Mouse (Mus musculus) ovary, postnatal 36 days (tissue): Measurements from ENCODE around the gene Nrarp.

Experiments
- DNase-seq: peaks from one replicate; pipeline ENCODE4 v3.0.0; 2022; ENCODE audit warnings: low spot score, mixed read lengths

Gene Nrarp

DNA sequence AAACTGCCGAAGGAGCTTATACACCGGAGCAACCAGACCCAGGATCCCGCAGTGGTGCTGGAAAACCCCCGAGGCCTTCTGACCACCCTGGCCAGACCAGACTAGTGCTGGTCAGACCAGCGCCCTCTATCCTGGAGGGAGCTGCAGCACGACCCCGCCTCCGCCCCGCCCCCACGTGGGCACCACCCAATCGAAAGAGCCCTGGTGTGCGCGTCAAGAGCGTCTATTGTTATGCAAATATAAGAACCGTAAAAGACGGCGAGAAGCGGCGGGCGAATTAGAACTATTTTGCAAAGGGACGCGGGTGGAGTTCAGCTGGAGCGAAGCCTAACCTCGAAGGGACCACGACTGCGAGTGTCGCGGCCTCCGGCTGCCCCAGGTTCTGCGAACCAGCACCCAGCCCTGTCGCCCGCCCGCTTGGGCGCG, at the start of gene Nrarp:
Nrarp (plus strand) TSS at position 281 of the 426 bp plus-strand sequence.
- peak; percentile 86 for DNase-seq

DNA sequence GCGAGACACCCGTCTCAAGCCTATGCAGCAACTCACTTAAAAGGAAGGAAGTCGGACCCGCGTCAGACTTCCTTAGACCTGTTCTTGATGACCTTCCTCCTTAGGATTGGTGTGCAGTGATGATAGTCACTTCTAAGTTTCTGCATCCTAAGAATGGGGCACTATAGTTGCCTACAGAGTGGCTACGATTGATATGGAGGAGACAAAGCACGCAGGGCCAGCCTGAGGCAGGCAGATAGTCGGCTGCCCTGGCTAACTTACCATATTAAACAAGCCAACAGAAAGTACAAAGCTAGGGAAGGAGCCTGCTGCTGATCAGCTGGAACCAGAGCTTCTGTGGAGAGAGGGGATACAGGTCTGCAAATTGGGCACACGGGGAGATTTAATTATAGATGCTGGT, 49.0 kb upstream of the Nrarp start:
- DNase-seq: no peak

DNA sequence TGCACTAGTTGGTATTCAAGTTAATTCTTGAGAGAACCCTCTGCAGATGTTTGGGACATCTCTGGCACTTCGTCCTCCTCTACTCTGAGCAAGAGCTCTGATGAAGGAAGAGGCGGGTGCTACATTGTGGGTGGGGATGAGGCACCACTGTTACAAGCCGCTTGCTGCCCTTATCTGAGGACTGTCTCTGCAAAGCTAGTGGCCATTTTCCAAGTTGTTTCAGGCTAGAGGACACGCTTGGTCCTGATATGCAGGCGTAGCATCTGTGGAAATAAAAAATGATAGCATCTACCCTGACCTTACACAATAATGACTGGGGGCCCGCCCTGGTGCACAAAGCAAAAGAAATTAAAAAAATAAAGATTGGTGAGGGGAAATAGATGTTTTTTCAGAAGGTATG, 42.7 kb upstream of the Nrarp start:
- DNase-seq: no peak

DNA sequence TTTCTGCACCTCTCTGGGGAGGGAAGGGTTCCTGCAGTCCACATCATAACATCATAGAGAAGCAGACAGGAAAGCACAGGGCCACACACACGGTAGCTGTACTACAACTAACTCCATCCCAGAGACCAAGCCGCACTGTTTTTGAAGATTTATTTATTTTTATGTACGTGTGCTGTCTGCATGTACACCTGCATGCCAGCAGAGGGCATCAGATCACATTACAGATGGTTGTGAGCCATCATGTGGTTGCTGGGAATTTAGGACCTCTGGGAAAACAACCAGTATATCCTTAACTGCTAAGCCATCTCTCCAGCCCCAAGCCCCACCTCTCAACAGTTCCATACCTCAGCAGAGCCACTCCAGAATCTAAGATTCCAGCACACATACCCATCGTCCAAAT, 39.4 kb upstream of the Nrarp start:
- DNase-seq: no peak

DNA sequence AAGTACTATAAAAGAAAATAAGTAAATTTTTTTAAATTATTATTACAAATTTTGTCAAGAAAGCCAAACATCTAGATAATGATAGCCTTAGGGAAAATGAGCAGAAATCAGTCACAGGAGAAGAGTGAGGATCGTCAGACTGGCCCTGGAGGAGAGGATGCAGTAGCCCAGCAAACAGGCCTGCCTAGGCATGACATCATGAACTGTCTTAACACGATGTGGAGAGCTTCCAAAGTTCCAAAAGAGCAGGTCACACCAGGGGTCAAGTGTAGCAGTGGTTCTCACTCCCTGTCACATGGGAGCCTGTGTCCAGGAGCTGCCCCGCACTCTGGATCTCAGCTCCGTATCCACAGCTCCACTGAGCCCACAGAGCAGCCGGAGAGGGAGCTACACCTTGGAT, 38.6 kb upstream of the Nrarp start:
- no peak for DNase-seq

DNA sequence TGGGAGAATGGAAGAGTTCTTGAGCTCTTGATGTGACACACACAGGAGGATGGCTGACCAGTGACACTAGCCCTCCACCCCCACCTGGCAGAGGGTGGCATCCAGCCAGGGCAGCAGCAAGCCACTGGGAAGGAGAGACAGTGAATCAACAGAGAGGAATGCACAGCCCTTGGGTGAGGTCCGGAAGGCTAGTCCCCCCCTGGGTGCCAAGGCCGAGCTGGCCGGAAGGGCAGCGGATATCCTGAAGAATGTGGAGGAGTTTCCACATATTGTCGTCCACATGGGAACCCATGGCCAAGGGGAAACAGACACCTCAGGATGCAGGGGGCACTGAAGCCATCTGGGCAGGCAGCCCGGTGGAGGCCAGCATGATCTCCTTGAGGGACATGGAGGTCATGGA, 35.2 kb upstream of the Nrarp start:
- no peak for DNase-seq

DNA sequence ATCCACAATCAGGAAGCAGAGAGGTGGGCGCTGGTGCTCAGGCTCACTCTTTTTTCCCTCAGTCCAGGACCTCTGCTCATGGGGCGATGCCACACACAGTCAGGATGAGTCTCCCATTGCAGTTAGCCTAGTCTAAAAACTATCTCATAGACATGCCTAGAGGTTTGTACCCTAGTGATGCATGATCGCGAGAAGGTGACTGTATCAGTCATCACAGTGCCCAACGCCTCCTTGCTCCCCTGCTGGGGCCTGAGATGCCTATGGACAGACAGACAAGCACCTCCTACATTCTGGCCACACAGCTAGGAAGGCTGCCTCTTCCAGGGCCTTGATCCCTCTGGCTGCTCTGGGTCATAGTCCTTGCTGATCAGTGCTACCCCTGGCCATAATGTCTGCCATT, 33.2 kb upstream of the Nrarp start:
- DNase-seq: no peak

DNA sequence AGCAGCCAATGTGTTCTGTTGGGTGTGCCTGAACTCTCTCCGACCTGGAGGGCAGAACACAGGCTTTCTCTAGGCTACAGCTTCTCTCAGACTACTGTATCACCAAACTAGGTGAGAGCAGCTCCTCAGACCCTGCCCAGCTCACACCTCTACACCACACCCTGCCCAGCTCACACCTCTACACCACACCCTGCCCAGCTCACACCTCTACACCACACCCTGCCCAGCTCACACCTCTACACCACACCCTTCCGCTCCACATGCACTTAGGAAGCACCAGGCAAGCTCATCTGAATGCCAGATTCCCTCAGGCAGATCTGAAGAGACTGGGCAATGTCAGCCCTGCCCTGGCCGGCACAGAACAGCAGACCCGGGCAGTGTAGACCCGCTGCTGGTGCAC, 32.7 kb upstream of the Nrarp start:
- DNase-seq: no peak

DNA sequence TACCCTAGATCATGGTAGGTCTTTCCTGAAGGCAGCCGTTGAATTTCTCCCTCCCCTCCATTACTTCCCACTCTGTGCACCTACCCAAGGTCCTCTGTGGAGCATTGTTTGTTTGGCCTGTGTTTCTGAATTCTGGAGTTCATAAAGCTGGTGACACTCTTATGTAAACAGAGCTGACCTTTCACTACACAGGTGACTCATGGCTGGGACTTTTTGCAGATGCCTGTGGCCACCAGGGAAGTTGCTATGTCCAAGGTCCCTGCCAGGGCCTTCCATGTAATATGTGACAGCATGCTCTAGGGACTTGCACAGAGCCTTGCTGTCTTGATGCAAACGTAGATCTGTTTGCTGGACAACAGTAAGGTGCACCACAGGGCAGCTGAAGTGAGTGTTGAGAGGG, 30.9 kb upstream of the Nrarp start:
- no peak for DNase-seq

DNA sequence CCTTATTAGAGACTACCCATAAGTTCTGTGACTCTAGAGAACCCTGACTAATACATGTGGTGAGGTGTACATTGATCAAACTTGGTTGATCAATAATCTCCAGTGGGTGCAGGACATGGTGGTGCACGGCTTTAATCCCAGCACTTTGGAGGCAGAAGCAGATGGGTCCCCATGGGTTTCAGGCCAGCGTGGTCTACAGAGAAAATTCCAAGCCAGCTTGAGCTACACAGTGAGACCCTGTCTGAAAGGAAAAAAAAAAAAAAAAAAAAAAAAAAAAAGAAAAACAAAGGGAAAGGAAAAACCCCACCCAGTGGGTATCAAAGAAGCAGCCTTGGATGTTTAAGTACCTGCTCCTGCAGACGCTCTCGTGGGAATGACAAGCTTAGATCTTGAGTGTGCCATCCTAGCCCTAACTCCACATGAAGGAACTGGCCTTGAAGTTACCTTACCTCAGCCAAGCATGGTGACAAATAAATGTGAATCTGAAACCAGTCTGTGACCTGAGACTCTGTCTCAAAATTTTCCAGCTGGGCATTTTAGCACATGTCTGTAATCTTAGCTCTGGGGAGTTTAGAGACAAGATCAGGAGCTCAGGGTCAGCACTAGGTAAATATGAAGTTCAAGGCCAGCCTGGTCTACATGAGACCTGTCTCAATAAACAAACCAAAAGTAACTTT, 29.1 kb upstream of the Nrarp start:
- no peak for DNase-seq

DNA sequence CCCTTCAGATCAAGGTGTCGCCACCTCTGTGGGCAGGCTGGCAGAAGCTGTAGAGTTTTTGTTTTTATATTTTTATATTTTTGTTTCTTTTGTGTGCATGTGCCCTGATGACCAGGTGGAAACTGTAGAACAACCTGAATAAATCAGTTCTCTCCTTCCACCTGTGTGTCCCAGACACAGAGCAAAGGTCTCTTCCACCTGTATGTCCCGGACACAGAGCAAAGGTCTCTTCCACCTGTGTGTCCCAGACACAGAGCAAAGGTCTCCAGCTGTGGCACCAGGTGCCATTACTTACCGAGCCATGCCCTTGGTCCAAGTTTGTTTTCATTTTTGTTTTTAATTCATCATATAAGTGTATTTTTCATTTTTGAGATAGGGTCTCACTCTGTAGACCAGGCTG, 24.4 kb upstream of the Nrarp start:
- DNase-seq: no peak

DNA sequence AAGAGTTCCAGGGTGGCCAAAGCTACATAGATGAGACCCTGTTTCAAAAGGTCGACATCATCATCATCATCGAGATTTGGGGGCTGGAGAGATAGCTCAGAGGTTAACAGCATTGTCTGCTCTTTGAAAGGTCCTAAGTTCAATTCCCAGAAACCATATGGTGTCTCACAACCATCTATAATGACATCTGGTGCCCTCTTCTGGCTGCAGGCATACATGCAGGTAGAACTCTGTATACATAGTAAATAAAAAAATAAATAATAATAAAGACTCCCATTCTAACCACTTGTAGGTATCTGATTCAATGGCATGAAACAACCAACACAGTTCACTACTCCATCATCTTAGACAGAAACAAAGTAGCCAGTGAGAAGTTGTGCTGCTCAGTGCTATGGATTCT, 23.6 kb upstream of the Nrarp start:
- DNase-seq: no peak

DNA sequence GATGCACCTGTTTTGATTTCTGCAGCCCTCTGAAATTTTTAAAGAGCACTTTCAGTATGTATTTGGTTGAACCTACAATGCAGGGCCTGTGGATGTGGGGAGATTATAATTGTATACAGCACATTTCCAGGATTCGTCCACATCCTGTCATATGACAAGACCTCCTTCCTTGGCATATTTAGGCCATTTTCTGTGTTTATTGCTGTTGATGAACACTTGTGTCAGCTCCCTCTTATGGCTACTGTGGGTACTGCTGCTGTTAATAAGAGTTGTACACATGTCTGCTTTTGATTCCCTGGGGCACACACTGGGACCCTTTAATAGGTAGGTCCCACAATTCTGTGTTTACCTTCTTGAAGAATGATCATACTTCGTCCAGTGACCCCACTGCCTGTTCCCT, 22.9 kb upstream of the Nrarp start:
- DNase-seq: no peak

DNA sequence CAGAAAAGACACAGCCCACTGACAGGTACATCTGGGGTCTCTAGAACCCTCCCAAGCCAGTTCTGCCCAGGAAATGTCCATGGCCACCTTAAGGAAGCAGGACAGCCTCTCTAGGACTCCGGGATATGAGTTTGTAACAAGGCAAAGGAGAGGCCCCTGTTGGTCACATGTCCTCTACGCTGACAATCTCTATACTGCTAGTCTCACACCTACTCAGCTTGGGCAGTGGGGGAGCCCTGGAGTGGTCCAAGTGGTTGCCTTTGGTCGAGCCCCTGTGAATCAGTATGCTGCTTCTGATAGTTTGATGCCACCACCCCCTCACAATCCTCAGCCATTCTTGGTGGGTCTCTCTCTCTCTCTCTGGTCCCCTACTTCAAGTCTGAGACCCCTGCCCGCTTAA, 13.1 kb upstream of the Nrarp start:
- DNase-seq: no peak

DNA sequence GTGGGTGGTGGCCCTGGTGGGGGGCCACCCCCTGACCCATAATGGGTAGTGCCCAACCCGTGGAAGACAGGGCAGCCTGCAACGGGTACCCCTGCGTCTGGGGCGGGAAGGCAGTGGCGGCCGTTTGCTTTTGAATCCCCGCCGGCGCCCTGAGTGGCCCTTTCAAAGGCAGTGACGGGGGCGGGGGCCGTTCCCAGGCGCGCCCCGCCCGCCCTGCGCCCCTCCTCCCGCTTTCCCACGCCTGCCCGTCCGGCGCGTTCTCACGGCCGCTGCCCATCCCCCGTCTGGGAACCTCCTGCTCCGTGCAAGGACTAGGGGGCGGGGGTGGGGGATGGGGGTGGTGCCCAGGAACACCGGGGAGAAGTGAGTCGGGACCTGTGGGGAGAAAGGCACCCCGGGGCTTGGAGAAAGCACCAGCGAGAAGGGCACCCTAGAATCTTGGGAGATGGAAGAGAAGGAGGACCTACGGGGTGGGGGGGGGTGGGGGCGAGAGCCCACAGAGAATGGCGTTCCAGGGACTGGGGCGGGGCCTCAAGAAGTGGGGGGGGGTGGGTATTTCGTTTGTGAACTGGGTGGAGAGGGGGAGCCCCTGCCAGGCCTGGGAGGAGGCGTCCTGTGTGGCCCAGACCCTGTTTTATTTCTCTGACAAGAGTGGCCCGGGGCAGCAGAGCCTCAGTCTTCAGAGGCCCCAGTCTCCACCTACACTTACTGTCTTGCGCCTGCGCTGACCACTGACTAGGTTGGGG, 12.5 kb upstream of the Nrarp start:
- peak; percentile 71 for DNase-seq

DNA sequence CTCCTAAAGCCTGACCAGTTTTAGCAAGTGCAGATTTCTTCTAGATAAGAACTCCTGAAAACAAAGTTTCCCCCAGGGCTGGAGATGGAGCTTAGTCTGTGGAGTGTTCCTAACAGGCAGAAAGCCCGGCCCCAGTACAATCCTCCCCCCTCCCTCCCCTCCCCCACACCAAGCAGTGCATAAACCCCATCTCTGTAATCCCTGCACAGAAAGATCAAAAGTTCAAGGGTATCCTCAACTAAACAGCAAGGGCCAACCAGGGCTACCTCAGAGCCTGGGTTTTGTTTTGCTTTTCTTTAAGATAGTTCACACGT, 11.9 kb upstream of the Nrarp start:
- DNase-seq: no peak

DNA sequence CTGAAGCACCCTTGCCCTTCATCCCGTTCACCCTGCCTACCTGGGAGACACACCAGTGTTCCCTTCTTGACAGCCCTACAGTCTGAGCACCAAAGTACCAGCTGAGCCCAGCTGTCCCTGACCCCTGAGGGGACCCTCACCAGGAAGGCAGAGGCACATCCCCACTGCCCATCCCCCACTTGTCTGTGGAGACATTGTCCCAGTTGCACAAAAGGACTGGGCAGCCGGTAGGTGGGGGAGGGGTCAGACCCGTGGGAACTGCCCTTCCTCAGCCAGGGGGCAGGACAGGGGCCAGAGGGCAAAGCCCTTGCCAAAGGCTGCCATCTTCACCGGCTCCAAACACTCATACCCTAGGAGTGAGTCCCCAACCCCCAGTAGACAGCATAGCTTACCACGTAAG, 10.8 kb upstream of the Nrarp start:
- DNase-seq: no peak

DNA sequence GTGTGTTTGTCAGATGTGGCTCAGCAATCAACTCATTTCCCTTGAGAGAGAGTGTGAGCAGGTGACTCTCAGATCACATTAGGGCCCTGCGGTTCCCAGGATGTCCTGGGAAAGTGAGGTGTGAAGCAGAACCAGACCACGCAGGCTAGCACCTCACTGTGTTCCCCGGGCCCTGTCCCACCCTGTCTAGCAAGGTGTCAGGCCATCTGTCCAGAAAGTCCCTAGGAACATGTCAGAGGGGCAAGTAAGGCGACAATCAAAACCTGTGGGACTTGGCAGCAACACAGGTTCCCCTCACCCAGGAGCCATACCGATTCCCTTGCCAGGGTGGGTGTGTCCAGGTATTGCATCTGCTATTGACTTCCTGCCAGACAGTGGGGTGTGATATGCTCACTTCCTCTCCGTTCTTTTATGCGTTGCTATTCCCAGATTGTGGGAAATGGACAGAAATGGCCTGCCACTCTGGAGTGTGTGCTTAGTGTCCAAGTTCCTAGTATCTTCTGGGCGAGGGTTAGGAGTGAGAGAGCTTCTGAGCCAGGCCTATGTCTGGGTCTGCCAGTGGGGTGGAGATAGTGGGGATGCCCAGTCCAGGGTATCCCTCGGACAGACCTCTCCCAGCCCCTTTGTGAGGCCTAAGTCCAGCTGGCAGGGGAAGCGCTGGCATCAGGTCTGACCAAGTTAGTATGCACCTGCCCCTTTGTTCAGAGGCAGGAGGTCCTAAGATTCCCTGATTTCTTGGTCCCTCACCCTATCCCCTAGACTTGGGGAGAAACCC, 10.0 kb upstream of the Nrarp start:
- no peak for DNase-seq

DNA sequence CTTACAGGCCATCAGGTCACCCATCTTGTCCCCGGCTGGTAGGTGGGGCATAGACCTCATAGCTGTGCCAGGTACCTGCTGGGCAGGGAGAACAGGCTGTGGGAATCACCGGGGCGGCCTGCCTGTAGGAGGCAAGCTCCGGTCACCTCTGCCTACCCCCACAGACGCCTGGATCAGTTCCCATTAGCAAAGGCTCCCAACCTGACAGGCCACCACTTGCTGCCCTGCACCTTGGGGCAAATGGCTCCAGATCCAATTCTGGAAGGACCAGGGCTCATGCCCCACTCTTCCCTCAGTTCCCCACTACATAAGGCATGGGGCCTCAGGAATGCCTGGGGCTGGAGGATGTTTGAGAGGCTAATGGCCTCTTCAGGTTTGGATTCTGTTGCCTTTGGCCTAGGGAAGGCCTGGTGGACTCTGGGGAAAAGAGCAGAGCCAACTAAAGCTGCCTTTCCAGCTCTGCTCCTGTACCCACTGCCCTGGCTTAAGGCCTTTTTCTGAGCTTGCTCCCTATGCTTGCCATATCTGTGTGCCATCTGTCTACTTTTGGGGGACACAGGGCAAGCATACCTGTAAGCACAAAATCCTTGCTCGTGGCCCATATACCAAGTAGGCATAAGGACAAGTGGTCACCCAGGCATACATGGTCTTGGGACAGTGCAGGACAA, 9.3 kb upstream of the Nrarp start:
- no peak for DNase-seq

DNA sequence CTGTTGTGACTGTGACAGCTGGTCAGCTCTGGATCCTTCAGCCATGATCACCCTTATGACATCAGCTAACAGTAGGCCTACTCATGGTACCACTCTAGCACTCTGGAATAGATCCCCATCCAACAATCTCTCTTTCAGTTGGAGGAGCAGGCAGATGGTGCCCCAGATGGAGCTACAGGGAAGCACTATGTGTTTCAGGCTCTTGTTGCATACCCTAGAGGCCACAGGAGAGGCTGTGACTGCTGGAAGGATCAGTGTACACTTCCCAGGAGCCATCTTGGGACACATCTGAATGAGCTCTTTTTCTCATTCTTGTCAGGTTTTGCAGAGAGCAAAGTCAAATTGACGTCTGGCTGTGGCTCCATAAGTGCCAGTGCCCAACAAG, 8.8 kb upstream of the Nrarp start:
- DNase-seq: no peak

DNA sequence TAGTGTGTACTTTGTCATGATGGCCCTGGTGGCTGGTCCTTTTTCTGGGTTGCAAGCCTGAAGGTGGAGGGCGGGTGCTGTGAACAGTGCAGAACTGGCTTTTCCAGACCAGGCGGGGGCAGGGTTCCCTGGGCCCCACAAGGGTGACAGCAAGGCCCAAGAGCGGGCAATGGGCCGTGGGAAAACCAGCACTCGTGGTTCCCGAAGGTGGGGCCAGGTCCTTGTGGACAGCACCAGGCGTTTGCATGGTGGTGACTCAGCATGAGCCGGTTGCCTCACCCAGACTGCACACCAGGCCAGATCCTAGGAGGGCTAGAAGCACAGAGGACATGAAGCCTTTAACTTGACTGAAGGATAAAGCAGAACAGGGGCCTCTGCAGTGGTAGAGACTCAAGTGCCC, 7.9 kb upstream of the Nrarp start:
- DNase-seq: no peak

DNA sequence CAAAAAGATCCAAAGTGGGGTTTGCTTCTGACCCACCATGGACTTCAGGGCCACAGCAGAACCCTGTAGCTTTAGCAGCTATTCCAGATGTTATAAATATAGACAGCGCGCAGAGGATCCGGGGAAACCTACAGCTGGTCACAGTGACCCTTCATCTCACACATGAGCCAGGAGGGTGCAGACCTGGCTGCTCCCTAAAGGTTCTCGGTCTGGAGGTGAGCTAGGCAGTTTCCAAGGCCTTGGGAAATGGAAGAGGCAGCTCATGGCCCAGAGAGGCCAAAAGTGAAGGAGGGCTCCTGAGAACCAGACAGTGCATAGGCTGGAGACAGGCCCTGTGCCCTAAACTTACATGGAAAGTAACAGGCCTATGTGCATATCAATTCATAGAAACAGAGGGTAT, 6.7 kb upstream of the Nrarp start:
- no peak for DNase-seq
